Mouse (Mus musculus) left cerebral cortex, adult 18-20 months (tissue): ENCODE results near the gene Ctdspl. TPM values are rescaled to one million over a fixed set of nuclear protein-coding genes. Genes with fewer than 3 reads are reported as not detected.

Experiments
- DNase-seq, 2 experiments: peaks; one replicate each; pipeline ENCODE4 v3.0.0; 2021 to 2022; ENCODE audit warnings: low spot score in 2 of 2, mixed read lengths in 1 of 2
- total RNA-seq, 2 experiments: library from RNA; stranded (reverse); gene quantifications; 2 replicates each; pipeline ENCODE4 v1.2.3; 2021

Gene Ctdspl
- total RNA-seq, 2 experiments from 2014 or later: 34.4 to 35.5 TPM

- no peak for DNase-seq
Observed at GRCm38 (mm10) chr9:118919672-118920186, 6.5 kb upstream of the Ctdspl start.

GRCm38 (mm10) chr9:118920798-118921515, 5.3 kb upstream of the Ctdspl start:
- DNase-seq: peak; percentile 76 to 85

GRCm38 (mm10) chr9:118921926-118922325, 4.3 kb upstream of the Ctdspl start:
- DNase-seq: no peak

DNA sequence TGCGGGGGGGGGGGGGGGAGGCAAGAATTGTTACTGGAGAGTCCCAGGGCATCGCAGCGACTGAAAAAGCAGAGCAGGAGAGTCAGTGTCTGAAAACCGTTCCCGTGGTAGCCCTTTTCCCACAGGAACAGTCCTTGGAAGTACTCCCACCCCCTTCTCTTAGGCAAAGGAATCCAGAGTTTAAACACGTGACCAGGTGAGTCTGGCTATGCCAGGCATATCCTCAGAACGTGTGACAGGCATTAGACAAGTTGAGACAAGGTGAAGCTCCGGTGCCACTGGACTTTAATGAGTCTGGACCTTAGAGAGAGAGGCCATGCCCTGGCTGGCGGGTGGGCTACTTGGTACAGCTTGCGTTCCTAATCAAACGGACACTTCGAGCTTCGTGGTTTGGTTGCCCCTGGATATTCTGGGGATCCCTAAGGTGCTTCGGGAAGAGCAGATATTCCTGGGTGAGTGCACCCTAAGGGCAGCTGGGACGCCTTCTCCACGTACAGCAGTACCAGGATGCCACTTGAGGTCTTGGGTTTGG, 1.6 kb upstream of the Ctdspl start:
- DNase-seq: no peak

DNA sequence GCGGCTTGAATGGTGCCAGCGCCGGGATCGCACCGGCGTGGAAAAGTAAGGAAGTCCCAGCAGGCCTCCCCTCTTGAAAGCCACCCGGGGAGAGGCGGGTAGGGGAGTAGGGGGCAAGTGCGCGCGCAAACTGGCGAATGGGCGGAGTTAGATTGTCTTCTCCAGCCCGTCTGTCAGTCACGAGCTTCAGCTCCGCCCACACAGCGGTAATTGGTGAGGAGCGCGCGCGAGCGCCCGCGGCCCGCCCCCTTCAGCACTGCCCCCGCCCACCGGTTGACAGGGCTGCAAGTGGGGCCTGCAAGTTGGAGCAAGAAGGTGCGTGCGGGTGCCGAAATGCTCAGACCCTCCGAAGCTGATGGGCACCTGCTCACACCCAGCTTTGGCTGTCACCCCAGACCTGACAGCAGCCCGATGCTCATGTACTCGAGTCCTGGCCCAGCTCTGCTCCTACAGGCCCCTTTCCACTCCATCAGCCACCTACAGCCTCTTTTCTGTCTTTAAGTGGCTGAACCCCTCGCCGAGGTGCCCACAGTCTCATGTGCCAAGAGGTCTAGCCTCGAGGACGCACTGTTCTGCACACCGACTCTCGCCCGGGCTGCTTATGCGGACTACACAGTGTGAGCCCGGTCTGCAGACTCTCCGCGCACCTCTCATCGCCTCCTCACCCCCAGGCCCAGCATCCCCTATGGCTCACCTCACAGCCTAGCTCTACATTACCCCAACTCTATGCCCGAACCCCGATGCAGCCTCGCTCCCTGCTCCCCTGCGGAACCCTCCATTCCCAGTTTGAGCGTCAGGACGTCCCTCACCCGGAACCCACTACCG, 755 bp upstream of the Ctdspl start:
- DNase-seq: peak; percentile 93

GRCm38 (mm10) chr9:118926688-118927321, 552 bp downstream of the Ctdspl start:
- DNase-seq: peak; percentile 74 to 79

DNA sequence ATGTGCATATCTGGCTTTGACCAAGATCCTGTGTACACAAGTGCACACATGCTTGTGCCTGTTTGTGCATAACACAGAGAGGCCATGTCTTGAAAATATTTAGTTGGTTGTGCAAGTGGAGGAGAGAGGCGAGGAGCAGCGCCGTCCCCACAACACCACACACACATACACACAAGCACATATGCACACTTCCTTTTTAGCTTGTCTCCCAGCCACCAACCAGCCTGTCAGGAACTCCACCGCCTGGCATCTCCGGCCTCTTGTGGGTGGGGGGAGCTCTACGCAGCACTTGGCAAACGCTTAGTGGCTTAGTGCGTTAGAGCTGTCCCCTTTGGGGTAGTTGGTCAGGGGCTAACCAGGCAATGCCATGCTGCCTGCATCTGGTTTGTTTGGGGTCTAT, 1.2 kb downstream of the Ctdspl start:
- peak in 1 of 2 experiments; percentile 48 for DNase-seq

- no peak for DNase-seq
Observed at GRCm38 (mm10) chr9:118928007-118928406, 1.8 kb downstream of the Ctdspl start.

- no peak for DNase-seq
Observed at GRCm38 (mm10) chr9:118928656-118929055, 2.4 kb downstream of the Ctdspl start.

DNA sequence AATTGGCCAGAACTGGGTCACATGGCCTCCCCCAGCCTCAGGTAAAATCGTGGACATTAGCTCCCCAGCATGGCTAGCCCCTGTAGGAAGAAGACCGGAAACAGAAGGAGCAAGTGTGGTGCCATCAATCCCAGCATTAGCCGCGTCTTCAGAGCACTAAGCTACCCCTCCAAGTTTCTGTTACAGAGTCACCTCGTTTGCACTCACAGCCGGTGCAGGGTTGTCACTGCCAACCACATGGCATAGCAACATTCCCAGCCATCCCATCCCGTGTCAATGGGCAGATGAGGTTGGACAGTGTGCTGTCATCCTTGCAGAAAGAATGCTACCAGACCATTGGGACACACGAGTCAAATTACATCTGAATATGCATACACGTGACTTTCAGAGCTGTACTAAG, 4.4 kb downstream of the Ctdspl start:
- DNase-seq: no peak

GRCm38 (mm10) chr9:118933800-118934199, 7.5 kb downstream of the Ctdspl start:
- DNase-seq: no peak

DNA sequence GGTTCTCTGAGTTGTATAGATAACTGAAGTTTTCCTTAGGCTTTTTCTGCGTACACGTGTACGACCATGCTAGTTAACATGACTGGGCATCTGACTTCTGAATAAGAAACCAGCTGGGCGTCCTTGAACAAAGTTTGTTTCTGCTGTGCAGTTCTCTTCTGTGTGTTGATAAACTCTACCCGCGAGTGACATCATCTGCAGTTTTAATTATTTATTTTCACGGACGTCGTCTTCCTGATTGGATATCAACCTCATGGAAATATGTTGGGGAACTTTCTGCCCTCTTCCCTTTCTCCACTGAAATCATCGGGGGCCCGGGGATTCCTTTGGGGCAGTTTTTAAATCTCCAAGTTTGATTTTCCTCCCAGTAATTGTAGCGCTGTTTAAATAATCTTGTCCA, 8.1 kb downstream of the Ctdspl start:
- DNase-seq: no peak

- DNase-seq: no peak
Observed at GRCm38 (mm10) chr9:118935098-118935497, 8.8 kb downstream of the Ctdspl start.

DNA sequence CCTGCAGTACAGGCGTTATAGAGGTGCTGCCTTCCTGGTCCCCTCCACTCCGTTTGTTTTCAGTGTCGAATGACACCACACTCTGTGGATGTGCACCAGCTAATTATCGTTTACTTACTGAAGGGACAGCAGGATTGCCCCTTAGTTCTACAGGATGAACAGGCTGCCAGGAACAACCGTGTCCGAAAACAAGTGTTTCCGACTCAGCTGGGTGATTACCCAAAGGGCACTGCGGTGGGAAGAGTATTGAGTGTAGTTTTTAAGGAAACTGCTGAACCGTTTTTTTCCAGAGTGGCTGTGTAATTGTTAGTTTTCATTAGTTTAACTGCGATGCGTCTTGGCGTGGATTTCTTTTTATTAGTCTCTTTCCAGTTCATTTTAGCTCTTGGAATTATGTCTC, 9.8 kb downstream of the Ctdspl start:
- no peak for DNase-seq

GRCm38 (mm10) chr9:118937515-118937914, 11.3 kb downstream of the Ctdspl start:
- DNase-seq: no peak

DNA sequence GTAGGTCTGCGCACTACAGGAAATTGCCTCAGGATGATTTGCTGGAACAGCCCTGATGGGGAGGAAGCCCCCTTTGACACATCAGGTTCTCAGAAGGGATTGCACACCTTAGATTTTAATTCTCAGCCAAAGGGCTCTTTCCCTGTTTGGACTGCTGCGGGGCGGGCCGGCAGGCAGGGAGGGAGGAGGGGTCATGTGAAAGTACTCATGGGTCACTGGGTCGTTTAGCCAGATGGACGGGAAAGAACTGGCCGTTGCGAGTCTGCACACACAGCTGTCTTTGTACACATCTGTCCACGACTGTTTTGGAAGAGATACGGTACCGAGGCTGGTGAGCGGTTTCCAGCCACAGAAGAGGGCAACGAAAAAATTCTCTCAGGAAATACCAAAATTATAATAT, 13.2 kb downstream of the Ctdspl start:
- no peak for DNase-seq

- DNase-seq: no peak
Observed at GRCm38 (mm10) chr9:118939831-118940230, 13.6 kb downstream of the Ctdspl start.

- DNase-seq: no peak
Observed at GRCm38 (mm10) chr9:118940591-118941207, 14.4 kb downstream of the Ctdspl start.

DNA sequence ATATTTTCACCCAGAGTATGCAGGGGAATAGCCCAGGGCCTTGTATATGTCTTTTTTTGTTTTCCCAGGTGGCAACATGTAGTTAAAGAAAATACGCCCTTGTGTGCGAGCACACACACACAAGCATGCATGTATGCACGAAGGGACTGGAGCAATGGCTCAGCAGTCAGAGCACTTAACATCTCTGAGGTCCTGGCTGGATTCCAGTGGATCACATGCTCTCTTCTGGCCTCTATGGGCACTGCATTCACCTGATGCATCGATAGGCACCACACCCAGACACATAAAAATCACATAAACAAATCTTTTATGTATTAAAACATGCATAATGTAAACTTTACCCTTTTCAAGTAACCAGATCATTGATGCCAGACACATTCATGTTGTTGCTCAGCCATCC, 15.8 kb downstream of the Ctdspl start:
- DNase-seq: no peak

GRCm38 (mm10) chr9:118943941-118944340, 17.7 kb downstream of the Ctdspl start:
- DNase-seq: no peak

GRCm38 (mm10) chr9:118944388-118944787, 18.1 kb downstream of the Ctdspl start:
- DNase-seq: no peak
